Mouse (Mus musculus) thymus, postnatal 10 days (tissue): ENCODE data around the gene G530012D18Rik.
"Not testable (repeated sequence)": the region's sequence is repeated elsewhere in the genome, so short reads cannot be mapped to it uniquely, and the experiment has no call there.

Source experiments
- DNase-seq, 2 experiments: peaks; one replicate each; pipeline ENCODE4 v3.0.0; 2021; ENCODE audit warnings: low spot score in 2 of 2

G530012D18Rik gene

GRCm38 (mm10) chr1:85575376-85575775 is at the start of gene G530012D18Rik:
Gene G530012D18Rik, plus strand, starts transcription at chr1:85575676.
- DNase-seq: not testable (repeated sequence)

- DNase-seq: not testable (repeated sequence)
Observed at GRCm38 (mm10) chr1:85526401-85526800, 49.1 kb upstream of the G530012D18Rik start.

GRCm38 (mm10) chr1:85528451-85529110 is 46.9 kb upstream of the G530012D18Rik start:
- not testable (repeated sequence) for DNase-seq

GRCm38 (mm10) chr1:85543818-85544217 is 31.7 kb upstream of the G530012D18Rik start:
- DNase-seq: not testable (repeated sequence)

GRCm38 (mm10) chr1:85546442-85546841 is 29.0 kb upstream of the G530012D18Rik start:
- not testable (repeated sequence) for DNase-seq

GRCm38 (mm10) chr1:85555261-85555660 is 20.2 kb upstream of the G530012D18Rik start:
- DNase-seq: peak; percentile 14 to 29

- DNase-seq: not testable (repeated sequence)
Observed at GRCm38 (mm10) chr1:85573554-85573953, 1.9 kb upstream of the G530012D18Rik start.

GRCm38 (mm10) chr1:85578372-85579010 is 3.0 kb downstream of the G530012D18Rik start:
- DNase-seq: not testable (repeated sequence)

- not testable (repeated sequence) for DNase-seq
Observed at GRCm38 (mm10) chr1:85579199-85580147, 4.0 kb downstream of the G530012D18Rik start.

- not testable (repeated sequence) for DNase-seq
Observed at GRCm38 (mm10) chr1:85580148-85580534, 4.7 kb downstream of the G530012D18Rik start.

GRCm38 (mm10) chr1:85580578-85580977 is 5.1 kb downstream of the G530012D18Rik start:
- not testable (repeated sequence) for DNase-seq

- DNase-seq: not testable (repeated sequence)
Observed at GRCm38 (mm10) chr1:85581518-85581917, 6.0 kb downstream of the G530012D18Rik start.

GRCm38 (mm10) chr1:85588697-85589096 is 13.2 kb downstream of the G530012D18Rik start:
- DNase-seq: not testable (repeated sequence)

- not testable (repeated sequence) for DNase-seq
Observed at GRCm38 (mm10) chr1:85592526-85592925, 17.1 kb downstream of the G530012D18Rik start.

GRCm38 (mm10) chr1:85598271-85599012 is 23.0 kb downstream of the G530012D18Rik start, which contains the start of gene Sp110:
Gene Sp110, minus strand, starts transcription at chr1:85598817.
- peak in 1 of 2 experiments; percentile 39 for DNase-seq

GRCm38 (mm10) chr1:85600078-85600477 is 24.6 kb downstream of the G530012D18Rik start, which contains the start of gene Sp140:
Gene Sp140, plus strand, starts transcription at chr1:85600378.
- DNase-seq: not testable (repeated sequence)

- peak; percentile 25 to 33 for DNase-seq
Observed at GRCm38 (mm10) chr1:85600794-85601193, 25.3 kb downstream of the G530012D18Rik start.

GRCm38 (mm10) chr1:85604341-85604740 is 28.9 kb downstream of the G530012D18Rik start:
- not testable (repeated sequence) for DNase-seq

GRCm38 (mm10) chr1:85608361-85608760 is 32.9 kb downstream of the G530012D18Rik start:
- not testable (repeated sequence) for DNase-seq

GRCm38 (mm10) chr1:85610581-85610980 is 35.1 kb downstream of the G530012D18Rik start:
- DNase-seq: not testable (repeated sequence)

GRCm38 (mm10) chr1:85615096-85615495 is 39.6 kb downstream of the G530012D18Rik start:
- DNase-seq: not testable (repeated sequence)
